In genomic region chr11:88164213-88164723, GRCm38 (mm10) we compare ENCODE assay signal across 8 mouse cellular contexts. TPM values are rescaled to one million over a fixed set of nuclear protein-coding genes. Genes with fewer than 3 reads are reported as not detected.
A peak's percentile ranks its signal among the peaks of the same experiment; 100 is the strongest.
DNase-seq lines count a peak whose midpoint lies in the region; ATAC-seq and TF ChIP-seq lines count a peak whose summit lies in the region.

No protein-coding gene starts in this region.

- peak overlapping the region; percentile 24; the same call in 1 of the 2 replicates for H3K9ac ChIP-seq in lung, embryonic 16.5 days (ENCODE audit: low read length)
- H3K9ac ChIP-seq in hindbrain, embryonic 16.5 days (ENCODE audit: low read depth, low read length), result no peak overlapping the region; the same call in 1 of the 2 replicates
- H3K9ac ChIP-seq in stomach, embryonic 14.5 days (replicated peaks; ENCODE audit: low read depth, low read length), result no peak overlapping the region

- no peak for TF ChIP-seq CTCF in gastrocnemius, adult 2 months (IDR thresholded peaks at IDR 0.05)

- H3K9me3 ChIP-seq in lung, embryonic 16.5 days (ENCODE audit: control insufficient read depth, low read length), result no peaks in the 10 kb centered on the region
- H3K9me3 ChIP-seq in hindbrain, embryonic 16.5 days (ENCODE audit: control insufficient read depth, low read length), result no peaks in the 10 kb centered on the region
- no peaks in the 10 kb centered on the region for H3K9me3 ChIP-seq in stomach, embryonic 14.5 days (ENCODE audit: control insufficient read depth, low read depth, low read length)

- ATAC-seq in lung, embryonic 16.5 days (ENCODE audit: low read depth), result no peak
- no peak for ATAC-seq in hindbrain, embryonic 16.5 days
- ATAC-seq in stomach, embryonic 14.5 days (ENCODE audit: insufficient number of reproducible peaks, insufficient read depth, low FRiP score, low read depth), result no peak
- no peak for ATAC-seq in cerebellum, adult (ENCODE audit: insufficient number of reproducible peaks, low FRiP score, low TSS enrichment)

- no peaks in the 10 kb centered on the region for H3K36me3 ChIP-seq in lung, embryonic 16.5 days (ENCODE audit: control insufficient read depth, insufficient read depth, low read length)
- no peaks in the 10 kb centered on the region for H3K36me3 ChIP-seq in hindbrain, embryonic 16.5 days (ENCODE audit: control insufficient read depth, insufficient read depth, low read length)
- no peaks in the 10 kb centered on the region for H3K36me3 ChIP-seq in stomach, embryonic 14.5 days (ENCODE audit: control insufficient read depth, insufficient read depth, low read length)

- no peak overlapping the region for H3K4me2 ChIP-seq in lung, embryonic 16.5 days (ENCODE audit: low read depth, low read length)
- H3K4me2 ChIP-seq in hindbrain, embryonic 16.5 days (ENCODE audit: low read length), result no peak overlapping the region
- no peak overlapping the region for H3K4me2 ChIP-seq in stomach, embryonic 14.5 days (replicated peaks; ENCODE audit: low read depth, low read length)

- no peak for DNase-seq in gastrocnemius, adult 2 months
- DNase-seq in gastrocnemius, postnatal 36 days, result no peak
- no peak for DNase-seq in lung, postnatal 36 days
- DNase-seq in adrenal gland, postnatal 4 days (ENCODE audit: low spot score in 2 of 2), result no peak

- H3K27ac ChIP-seq in gastrocnemius, adult 2 months, result peak overlapping the region; percentile 96
- H3K27ac ChIP-seq in lung, embryonic 16.5 days (ENCODE audit: low read length), result peak overlapping the region; percentile 86
- peak overlapping the region; percentile 20; the same call in 1 of the 2 replicates for H3K27ac ChIP-seq in hindbrain, embryonic 16.5 days (ENCODE audit: low read depth, low read length)
- H3K27ac ChIP-seq in stomach, embryonic 14.5 days (ENCODE audit: low read length), result peak overlapping the region; percentile 81

- H3K4me1 ChIP-seq in lung, embryonic 16.5 days (replicated peaks; ENCODE audit: control insufficient read depth, insufficient read depth, low read length), result peaks cover 43% of the 10 kb centered on the region
- peaks cover 30% of the 10 kb centered on the region for H3K4me1 ChIP-seq in hindbrain, embryonic 16.5 days (ENCODE audit: control insufficient read depth, insufficient read depth, low read depth, low read length)
- H3K4me1 ChIP-seq in stomach, embryonic 14.5 days (ENCODE audit: control insufficient read depth, insufficient read depth, low read length), result peaks cover 44% of the 10 kb centered on the region

- H3K4me3 ChIP-seq in gastrocnemius, adult 2 months, result peak overlapping the region; percentile 64
- no peak overlapping the region for H3K4me3 ChIP-seq in lung, embryonic 16.5 days (ENCODE audit: low read length)
- H3K4me3 ChIP-seq in hindbrain, embryonic 16.5 days (ENCODE audit: low read length), result no peak overlapping the region
- H3K4me3 ChIP-seq in stomach, embryonic 14.5 days (ENCODE audit: low read depth, low read length), result no peak overlapping the region

- WGBS in lung, embryonic 16.5 days, result 72% methylated on average over 7 of the region's 7 CpGs
- WGBS in hindbrain, embryonic 16.5 days, result 84% methylated on average over 7 of the region's 7 CpGs
- WGBS in stomach, embryonic 14.5 days, result 83% methylated on average over 7 of the region's 7 CpGs

- no peaks in the 10 kb centered on the region for H3K27me3 ChIP-seq in lung, embryonic 16.5 days (ENCODE audit: control insufficient read depth, insufficient read depth, low read depth, low read length)
- H3K27me3 ChIP-seq in hindbrain, embryonic 16.5 days (replicated peaks; ENCODE audit: control insufficient read depth, insufficient read depth, low read length), result no peaks in the 10 kb centered on the region
- no peaks in the 10 kb centered on the region for H3K27me3 ChIP-seq in stomach, embryonic 14.5 days (ENCODE audit: control insufficient read depth, insufficient read depth, low read length)

- intact Hi-C loops in gastrocnemius, adult 2 months (cut with DNase I), result no loop called here
- intact Hi-C loops in gastrocnemius, postnatal 36 days (cut with DNase I), result no loop called here

RNA-seq across cellular contexts. Expression of gene Mrps23, which starts 39.9 kb away (rescaled TPM):
- total RNA-seq in gastrocnemius, adult 2 months (2021), result 100 to 1,000 TPM; 122 to 144 TPM
- total RNA-seq in gastrocnemius, postnatal 36 days (2021), result 100 to 1,000 TPM; 123 to 140 TPM
- 50.6 and 55.5 TPM in 2 replicates for polyA plus RNA-seq in lung, embryonic 16.5 days (2015; fragmentation: Nextera tagmentation; extraction: Ambion mirVana)
- polyA plus RNA-seq in hindbrain, embryonic 16.5 days (2015; fragmentation: Nextera tagmentation; extraction: Ambion mirVana), result 61.1 and 68.8 TPM in 2 replicates
- polyA plus RNA-seq in stomach, embryonic 14.5 days (2014; fragmentation: Nextera tagmentation; extraction: Ambion mirVana), result 58.6 and 59.2 TPM in 2 replicates
- 100 to 1,000 TPM; 143 to 160 TPM for total RNA-seq in adrenal gland, postnatal 4 days (2021)

Comparison
In these comparisons a context has a peak if more than half of its experiments do, and no peak if none do; other contexts are left out.
1. H3K27ac ChIP-seq: peak in every context shown above with its lines; median percentile 96 in gastrocnemius, adult 2 months; 86 in lung, embryonic 16.5 days; 81 in stomach, embryonic 14.5 days; 20 in hindbrain, embryonic 16.5 days.